Mouse (Mus musculus): ENCODE results near the gene Them7.

Them7 gene

GRCm38 (mm10) chr2:105311414-105311813 lies 87.3 kb downstream of the Them7 start:
- peak in 1 of 2 experiments; percentile 33 for DNase-seq (ENCODE audit: low spot score in 2 of 2)

DNA sequence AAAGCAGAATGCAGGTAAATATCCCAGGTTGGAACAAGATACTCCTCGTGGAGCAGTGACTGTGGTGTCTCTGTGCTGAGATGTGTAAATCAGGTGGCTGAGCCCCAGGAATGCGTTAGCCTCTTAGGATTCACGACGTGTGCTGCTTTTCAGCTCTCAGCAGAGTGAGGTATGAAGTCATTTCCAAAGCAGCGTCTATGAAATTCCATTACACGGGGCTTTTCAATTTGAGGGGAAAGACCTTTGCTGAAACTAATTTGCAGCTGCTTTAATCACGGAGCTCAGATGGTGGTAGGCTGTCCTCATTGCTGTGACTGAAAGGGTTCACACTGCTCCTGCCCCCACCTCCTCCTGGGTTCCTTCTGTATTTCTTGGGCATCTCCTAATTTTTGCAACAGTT lies 87.9 kb downstream of the Them7 start:
- DNase-seq (ENCODE audit: low spot score in 2 of 2) = no peak

DNA sequence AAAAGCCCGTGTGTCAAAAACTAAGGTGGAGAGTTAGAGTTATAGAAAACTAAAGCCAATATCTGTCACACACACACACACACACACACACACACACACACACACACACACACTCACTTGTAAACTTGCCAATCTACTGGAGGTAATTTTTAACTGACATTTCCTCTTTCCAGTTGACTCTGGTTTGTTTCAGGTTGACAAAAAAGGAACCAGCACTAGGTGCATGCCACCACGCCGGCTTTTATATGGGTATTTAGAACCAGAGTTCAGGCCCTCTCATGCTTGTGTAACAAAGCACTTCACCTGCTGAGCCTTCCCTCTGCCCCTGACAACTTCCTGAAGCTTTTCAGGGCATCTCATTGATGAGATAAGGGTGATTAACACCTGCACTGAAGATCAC lies 89.0 kb downstream of the Them7 start:
- DNase-seq (ENCODE audit: low spot score in 2 of 2) = no peak

DNA sequence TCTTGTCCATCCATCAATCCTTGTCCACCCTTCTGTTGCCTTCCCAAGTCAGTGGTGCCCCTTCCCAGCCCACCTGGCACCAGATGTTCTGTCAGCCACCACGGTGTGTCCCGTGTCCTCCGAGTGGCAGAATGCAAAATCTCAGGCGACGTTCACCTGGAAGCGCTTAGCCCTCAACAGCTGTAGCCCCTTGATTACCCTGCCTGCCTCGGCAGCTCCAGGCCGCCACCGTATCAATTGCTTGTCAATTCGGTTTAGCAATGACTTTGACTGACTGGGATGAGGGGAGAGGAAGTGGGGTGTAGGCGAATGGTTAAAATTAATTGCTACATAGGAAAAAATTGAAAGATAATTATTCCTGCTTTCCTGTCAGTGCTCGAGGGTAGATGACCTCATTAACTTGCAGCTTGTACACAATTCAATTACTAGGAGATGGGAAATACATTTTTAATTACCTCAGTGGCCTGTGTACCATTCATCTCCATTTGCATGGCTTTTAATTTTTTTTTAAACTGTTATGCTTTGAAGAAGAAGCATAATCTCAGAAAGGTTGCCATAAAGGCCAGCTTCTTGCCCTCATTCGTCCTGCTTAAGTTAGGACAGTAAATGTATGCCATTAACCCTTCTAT lies 93.5 kb downstream of the Them7 start:
- DNase-seq (ENCODE audit: low spot score in 2 of 2) = no peak

- no peak for DNase-seq (ENCODE audit: low spot score in 2 of 2)
Observed at GRCm38 (mm10) chr2:105326067-105326466, 101.9 kb downstream of the Them7 start.

DNA sequence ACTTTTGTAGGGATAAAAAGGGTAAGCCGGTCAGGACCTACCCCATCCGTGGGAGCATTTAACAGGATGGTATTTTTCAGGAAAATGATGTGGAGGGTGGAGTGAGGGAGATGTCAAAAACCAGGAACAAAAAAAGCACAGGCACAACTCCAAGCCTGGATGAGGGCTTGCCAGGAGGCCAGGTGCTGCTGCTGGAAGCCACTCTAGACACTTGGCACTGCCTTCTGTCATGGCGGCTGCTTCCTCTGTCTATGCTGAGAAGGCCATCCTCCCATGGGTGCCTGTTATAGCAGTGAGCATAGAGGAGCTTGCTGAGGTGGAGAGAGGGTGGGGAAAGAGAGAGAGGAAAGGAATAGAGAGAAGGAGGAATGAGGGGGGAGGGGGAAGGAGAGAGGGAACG lies 105.9 kb downstream of the Them7 start:
- DNase-seq (ENCODE audit: low spot score in 2 of 2) = no peak

DNA sequence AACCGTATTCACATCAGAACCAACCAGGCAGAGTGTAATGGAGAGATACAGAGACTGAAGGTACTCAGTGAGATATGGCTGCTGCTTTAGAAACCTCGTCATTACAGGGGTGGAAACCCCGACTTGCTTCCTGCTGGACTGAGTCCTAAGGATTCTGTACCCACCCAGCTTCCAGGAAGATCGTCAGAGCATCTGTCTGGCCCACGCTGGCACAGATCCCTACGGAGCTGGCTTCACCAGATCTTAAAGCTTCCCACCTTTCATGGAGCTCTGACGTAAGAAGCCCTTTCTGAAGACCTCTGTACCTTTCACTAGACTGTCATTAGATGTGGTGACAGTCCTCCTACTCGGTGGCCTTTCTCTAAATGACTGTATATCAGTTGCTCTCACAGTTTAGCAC lies 109.0 kb downstream of the Them7 start:
- DNase-seq (ENCODE audit: low spot score in 2 of 2) = no peak

DNA sequence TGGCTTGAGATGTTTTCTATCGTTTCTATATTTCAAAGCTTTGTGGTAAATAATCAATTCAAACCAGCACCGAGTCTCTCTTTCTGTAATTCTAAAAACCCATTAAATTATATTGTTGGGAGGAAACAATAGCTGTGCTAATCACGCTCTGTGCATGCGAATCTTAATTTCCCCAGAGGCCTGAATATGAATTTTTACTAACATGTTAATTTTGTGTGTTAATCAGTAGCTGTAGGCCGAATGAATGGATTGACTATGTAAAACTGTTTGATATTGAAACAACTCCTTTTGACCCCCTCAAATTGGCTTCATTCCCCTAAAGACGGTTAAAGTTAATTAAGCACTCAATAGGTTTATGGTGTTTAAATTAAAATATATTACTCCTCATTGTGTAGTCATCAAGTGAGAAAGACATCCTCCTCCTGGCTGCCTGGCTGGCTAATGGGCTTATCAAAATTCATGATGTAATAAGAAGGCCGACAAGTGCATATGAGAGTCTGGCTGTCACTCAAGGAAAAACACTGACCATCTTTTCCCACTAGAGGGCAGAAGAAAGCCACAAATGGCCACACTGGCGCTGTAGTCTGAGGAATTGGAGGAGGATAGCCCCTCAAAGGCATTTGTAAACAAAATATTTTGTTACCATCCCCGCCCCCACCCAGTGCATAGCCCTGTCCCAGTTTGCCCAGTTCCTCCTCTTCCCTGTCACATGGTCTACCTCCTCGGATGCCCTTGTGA lies 110.0 kb downstream of the Them7 start:
- DNase-seq (ENCODE audit: low spot score in 2 of 2) = peak; percentile 54 to 66

- DNase-seq (ENCODE audit: low spot score in 2 of 2) = no peak
Observed at GRCm38 (mm10) chr2:105335661-105336060, 111.5 kb downstream of the Them7 start.

GRCm38 (mm10) chr2:105336314-105337027 lies 112.4 kb downstream of the Them7 start:
- no peak for DNase-seq (ENCODE audit: low spot score in 2 of 2)

DNA sequence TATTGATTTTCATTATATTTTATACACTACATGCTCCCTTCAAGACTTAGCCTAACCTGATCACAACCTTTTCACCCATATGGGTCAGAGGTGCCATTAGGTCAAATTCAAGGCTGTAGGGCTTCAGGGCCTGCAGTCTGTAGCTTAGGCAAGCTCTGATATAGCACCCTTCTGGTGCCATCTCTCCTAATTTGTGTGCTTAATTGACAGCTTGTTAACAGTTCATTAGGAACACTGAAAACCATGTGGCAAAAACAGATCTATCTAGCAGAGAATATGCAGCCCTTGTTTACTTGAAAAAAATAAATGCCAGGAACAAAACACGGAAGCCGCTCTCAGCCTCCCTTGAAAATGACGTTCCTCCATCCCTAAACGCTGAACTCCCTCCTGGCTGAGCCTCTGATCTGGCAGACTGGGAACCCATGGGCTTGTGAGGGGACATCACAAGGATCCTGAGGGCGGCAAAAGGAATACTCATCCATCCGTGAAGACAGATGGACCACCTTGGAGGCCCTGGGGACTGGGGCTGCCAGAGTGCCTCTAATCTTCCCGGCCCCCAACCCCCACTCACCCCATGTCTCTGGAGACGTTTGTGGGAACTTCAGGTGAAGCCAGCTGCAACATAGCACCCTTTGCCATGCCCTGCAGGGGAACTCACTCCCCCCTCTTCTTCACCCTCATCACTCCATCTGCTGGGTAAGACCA lies 113.2 kb downstream of the Them7 start:
- no peak for DNase-seq (ENCODE audit: low spot score in 2 of 2)

DNA sequence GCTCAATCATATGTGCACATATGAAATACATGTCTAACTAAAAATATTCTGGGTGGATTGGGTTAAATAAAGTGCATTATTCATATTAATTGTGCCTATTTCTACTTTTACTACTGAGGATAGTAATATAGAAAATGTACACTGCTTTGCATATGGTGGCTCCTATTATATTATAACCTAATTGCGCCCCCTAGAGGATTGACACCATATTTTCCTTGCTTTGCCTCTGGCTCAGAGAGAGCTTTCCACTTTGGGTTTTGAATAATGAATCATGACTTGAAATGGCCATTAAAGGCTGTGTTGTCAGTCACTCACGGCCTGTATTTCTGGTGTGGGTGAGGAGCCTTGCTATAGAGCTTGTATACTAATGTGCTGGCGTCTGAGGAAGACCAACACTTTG lies 115.9 kb downstream of the Them7 start:
- no peak for DNase-seq (ENCODE audit: low spot score in 2 of 2)

DNA sequence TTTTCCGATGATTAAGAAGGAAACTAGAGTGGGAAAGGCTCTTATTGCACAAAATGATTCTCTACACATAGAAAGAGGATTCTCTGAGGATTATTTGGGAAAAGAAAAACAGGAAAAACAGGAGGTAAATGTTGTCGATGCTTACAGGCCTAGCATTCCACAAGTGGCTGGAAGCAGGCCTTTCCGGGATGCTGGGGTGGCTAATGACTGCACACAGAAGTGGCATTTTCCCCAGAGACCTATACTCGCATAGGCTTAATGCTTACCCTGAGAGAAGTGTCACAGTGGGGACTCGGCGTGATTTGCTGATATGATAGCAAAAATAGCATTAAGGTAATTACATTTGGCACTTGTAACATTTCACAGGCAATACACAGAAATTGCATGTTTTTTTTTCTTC lies 124.8 kb downstream of the Them7 start:
- no peak for DNase-seq (ENCODE audit: low spot score in 2 of 2)

- no peak for DNase-seq (ENCODE audit: low spot score in 2 of 2)
Observed at GRCm38 (mm10) chr2:105356791-105357190, 132.7 kb downstream of the Them7 start.

- no peak for DNase-seq (ENCODE audit: low spot score in 2 of 2)
Observed at GRCm38 (mm10) chr2:105358040-105358439, 133.9 kb downstream of the Them7 start.

DNA sequence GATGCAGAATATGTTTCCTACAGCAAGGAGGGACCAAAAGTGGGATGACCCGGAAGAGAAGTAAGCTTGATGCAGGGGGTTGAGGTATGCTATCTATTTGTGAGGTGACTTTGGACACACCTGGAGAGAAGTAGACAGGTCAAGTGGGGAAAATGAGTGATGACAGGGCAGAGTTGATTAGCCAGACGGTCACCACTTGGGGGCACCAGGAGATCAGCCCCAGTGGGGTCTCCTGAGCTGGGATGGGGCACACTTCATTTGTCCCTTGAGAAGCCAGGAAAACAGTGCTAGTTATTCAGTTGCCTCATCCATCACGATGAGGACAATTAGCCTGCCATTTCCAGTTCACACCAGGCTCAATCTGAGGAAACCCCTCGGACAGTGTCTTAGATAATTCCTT lies 143.5 kb downstream of the Them7 start:
- no peak for DNase-seq (ENCODE audit: low spot score in 2 of 2)

DNA sequence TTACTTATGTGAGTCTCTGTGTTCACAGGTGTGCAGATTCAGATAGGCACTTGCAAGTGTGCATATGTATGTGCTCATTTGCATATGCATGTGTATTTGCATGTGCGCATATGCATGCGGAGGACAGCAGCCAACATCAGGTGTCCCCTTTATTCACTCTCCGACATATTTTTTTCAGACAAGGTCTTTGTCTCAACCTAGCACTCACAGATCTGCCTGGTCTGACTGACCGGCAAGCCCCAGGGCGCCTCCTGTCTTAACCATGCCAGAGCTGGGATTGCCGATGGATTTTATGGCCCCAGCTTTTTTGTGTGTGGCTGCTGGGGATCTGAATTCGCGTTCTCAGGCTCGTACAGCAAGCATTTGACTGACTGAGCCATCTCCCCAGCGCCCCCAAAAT lies 146.1 kb downstream of the Them7 start:
- peak; percentile 5 to 13 for DNase-seq (ENCODE audit: low spot score in 2 of 2)

DNA sequence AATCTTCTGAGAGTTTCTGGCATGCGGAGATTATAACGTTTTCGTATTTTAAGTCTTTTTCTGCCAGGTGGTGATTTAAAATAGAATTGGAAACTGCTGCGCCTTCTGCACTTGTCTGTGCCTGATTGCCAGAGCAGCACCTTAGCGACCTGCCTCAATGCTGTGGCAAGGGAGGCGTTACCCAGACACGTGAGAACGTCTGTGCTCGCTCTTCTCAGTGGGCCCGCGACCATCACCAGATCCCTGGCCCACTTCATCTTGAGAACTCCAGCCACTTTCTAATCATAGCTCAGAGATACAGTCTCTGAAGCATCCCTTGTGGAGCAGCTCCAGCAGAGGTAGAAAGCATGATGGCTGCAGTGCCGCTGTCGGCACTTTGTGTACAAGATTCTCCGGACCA lies 146.6 kb downstream of the Them7 start:
- DNase-seq (ENCODE audit: low spot score in 2 of 2) = peak; percentile 17 to 27

GRCm38 (mm10) chr2:105372156-105372555 lies 148.0 kb downstream of the Them7 start:
- no peak for DNase-seq (ENCODE audit: low spot score in 2 of 2)

GRCm38 (mm10) chr2:105372727-105373126 lies 148.6 kb downstream of the Them7 start:
- DNase-seq (ENCODE audit: low spot score in 2 of 2) = no peak

DNA sequence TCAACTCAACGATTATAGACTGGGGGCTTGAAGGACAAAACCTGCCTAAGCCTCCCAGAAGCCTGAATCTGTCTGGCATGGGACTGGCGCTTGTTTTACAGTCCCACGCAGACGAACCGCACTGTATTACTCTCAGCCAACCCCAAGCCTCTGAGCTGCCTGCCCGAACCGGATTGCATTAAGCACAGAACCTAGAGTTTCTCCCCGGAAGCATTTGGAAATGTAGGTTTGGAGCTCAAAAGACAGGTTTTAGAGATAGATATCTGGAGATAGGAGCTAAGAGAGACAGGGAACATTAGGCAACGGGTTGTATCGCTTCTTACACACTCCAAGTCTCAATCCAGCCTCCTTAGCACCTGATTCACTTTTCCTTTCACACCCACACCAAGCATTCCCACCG lies 149.5 kb downstream of the Them7 start:
- DNase-seq (ENCODE audit: low spot score in 2 of 2) = no peak

GRCm38 (mm10) chr2:105375261-105375660 lies 151.1 kb downstream of the Them7 start:
- no peak for DNase-seq (ENCODE audit: low spot score in 2 of 2)

Data from right cerebral cortex, adult 2 months (tissue).